Mouse (Mus musculus) Patski (cell line): Measurements from ENCODE around the gene Pnpla2. TPM values are rescaled to one million over a fixed set of nuclear protein-coding genes. Genes with fewer than 3 reads are reported as not detected.
A peak's percentile ranks its signal among the peaks of the same experiment; 100 is the strongest.

Experiments
- ATAC-seq: fragments of 100-300 bp; one replicate; pipeline ENCODE4 v1.8.0; 2021
- CTCF ChIA-PET: fragments of 350-600 bp; sonication (Branson Sonifier 250); formaldehyde crosslinking; loops from one replicate; lab custom pipeline; 2022; ENCODE audit warnings: inconsistent platforms; lab: Charles Lee
- POLR2A ChIA-PET: fragments of 350-600 bp; sonication (Branson Sonifier 250); formaldehyde crosslinking; loops from one replicate; lab custom pipeline; 2022; ENCODE audit warnings: antibody characterized with exemption, inconsistent platforms; lab: Charles Lee
- DNase-seq: peaks from one replicate; pipeline ENCODE4 v3.0.0-alpha.2; 2011; ENCODE audit warnings: low read depth, low spot score
- H3K27me3 ChIP-seq: fragments of 371-371 bp; one replicate; pipeline ENCODE4 v1.5.1; 2021
- CTCF ChIP-seq: fragments of 100-300 bp; IDR thresholded peaks from one replicate; pipeline ENCODE4 v1.5.1; 2021
- in situ Hi-C: fragments of 300-500 bp; cut with MboI; formaldehyde crosslinking; loops from 3 replicates; pipeline ENCODE4 v1.11.1; 2018; ENCODE audit warnings: low pct_unique_long_range_greater_than_20kb, mixed read lengths
- polyA plus RNA-seq: library from polyadenylated mRNA; unstranded; gene quantifications from one replicate; pipeline ENCODE4 v1.2.3, GENCODE M21; 2021

Pnpla2 gene
- polyA plus RNA-seq, 1 experiment from 2014 or later: 90.7 TPM

- peak; percentile 1 for ATAC-seq
- TF ChIP-seq CTCF: no peak
Measured at GRCm38 (mm10) chr7:141476981-141477370, 22.0 kb downstream of the Pnpla2 start.

GRCm38 (mm10) chr7:141477578-141478269 is 22.7 kb downstream of the Pnpla2 start:
- H3K27me3 ChIP-seq: no peaks in the 10 kb centered on the region
- in situ Hi-C loops: loop anchor here (5.0 kb wide), 1 partner anchor 100 kb away; no protein-coding TSS in a partner anchor
- TF ChIP-seq CTCF: no peak
- ATAC-seq (peak; percentile 21), DNase-seq (no peak)
- POLR2A ChIA-PET: interaction anchor here (0.9 to 7.0 kb wide), 3 partner anchors 9 to 35 kb away, joined by 3 to 64 read pairs (median 4); partner anchors contain the start of gene Cd151
- CTCF ChIA-PET: interaction anchor here (0.6 to 3.1 kb wide), 8 partner anchors 10 to 193 kb away, joined by 3 to 16 read pairs (median 3); partner anchors contain the start of gene Cd151

More at GRCm38 (mm10) chr7:141476981-141477370, 22.0 kb downstream of the Pnpla2 start:
- in situ Hi-C loops: loop anchor here (5.0 kb wide), 1 partner anchor 100 kb away; no protein-coding TSS in a partner anchor
- DNase-seq: no peak
- POLR2A ChIA-PET: interaction anchor here (0.8 to 7.0 kb wide), 6 partner anchors 8 to 48 kb away, joined by 3 to 64 read pairs (median 3); partner anchors contain the start of gene Cd151
- CTCF ChIA-PET: interaction anchor here (0.6 to 3.1 kb wide), 8 partner anchors 9 to 194 kb away, joined by 3 to 16 read pairs (median 3); partner anchors contain the start of gene Cd151
- no peaks in the 10 kb centered on the region for H3K27me3 ChIP-seq

GRCm38 (mm10) chr7:141478270-141478748 is 23.3 kb downstream of the Pnpla2 start:
- no peak for ATAC-seq
- H3K27me3 ChIP-seq: no peaks in the 10 kb centered on the region
- POLR2A ChIA-PET: interaction anchor here (7.0 kb wide), 1 partner anchor 10 kb away, joined by 64 read pairs; the partner anchor contains the start of gene Cd151
- DNase-seq: no peak
- in situ Hi-C loops: loop anchor here (5.0 kb wide), 1 partner anchor 99 kb away; no protein-coding TSS in a partner anchor
- CTCF ChIA-PET: interaction anchor here (1.1 to 3.1 kb wide), 4 partner anchors 10 to 46 kb away, joined by 3 to 16 read pairs (median 10); partner anchors contain the start of gene Cd151
- no peak for TF ChIP-seq CTCF

- H3K27me3 ChIP-seq: no peaks in the 10 kb centered on the region
- peak; percentile 45 for ATAC-seq
- in situ Hi-C loops: loop anchor here (5.0 kb wide), 1 partner anchor 41 kb away; no protein-coding TSS in a partner anchor
- ChIA-PET POLR2A (interaction anchor here (0.9 to 7.0 kb wide), 4 partner anchors 12 to 44 kb away, joined by 3 to 64 read pairs (median 4); partner anchors contain the start of gene Cd151), CTCF (interaction anchor here (0.9 to 2.6 kb wide), 12 partner anchors 10 to 188 kb away, joined by 3 to 15 read pairs (median 3); no protein-coding TSS in a partner anchor)
- no peak for DNase-seq
- no peak for TF ChIP-seq CTCF
Measured at GRCm38 (mm10) chr7:141480842-141481497, 26.0 kb downstream of the Pnpla2 start.

GRCm38 (mm10) chr7:141481498-141482401 is 26.8 kb downstream of the Pnpla2 start:
- DNase-seq (no peak), ATAC-seq (no peak)
- no peak for TF ChIP-seq CTCF
- CTCF ChIA-PET: interaction anchor here (0.9 to 2.6 kb wide), 11 partner anchors 12 to 188 kb away, joined by 3 to 15 read pairs (median 3); no protein-coding TSS in a partner anchor
- H3K27me3 ChIP-seq: no peaks in the 10 kb centered on the region
- POLR2A ChIA-PET: interaction anchor here (1.4 to 7.0 kb wide), 2 partner anchors 12 to 13 kb away, joined by 3 to 64 read pairs; partner anchors contain the start of gene Cd151
- in situ Hi-C loops: loop anchor here (5.0 kb wide), 1 partner anchor 41 kb away; no protein-coding TSS in a partner anchor

GRCm38 (mm10) chr7:141482531-141483024 is 27.6 kb downstream of the Pnpla2 start:
- POLR2A ChIA-PET: interaction anchor here (1.1 to 7.0 kb wide), 2 partner anchors 14 to 43 kb away, joined by 3 to 64 read pairs; partner anchors contain the start of gene Cd151

GRCm38 (mm10) chr7:141483114-141483653 is 28.2 kb downstream of the Pnpla2 start:
- CTCF ChIA-PET: interaction anchor here (1.1 to 1.9 kb wide), 2 partner anchors 41 to 88 kb away, joined by 3 to 6 read pairs; no protein-coding TSS in a partner anchor
- DNase-seq: no peak
- in situ Hi-C loops: loop anchor here (5.0 kb wide), 1 partner anchor 39 kb away; no protein-coding TSS in a partner anchor
- H3K27me3 ChIP-seq: no peaks in the 10 kb centered on the region
- POLR2A ChIA-PET: interaction anchor here (1.1 kb wide), 1 partner anchor 42 kb away, joined by 3 read pairs; no protein-coding TSS in a partner anchor
- TF ChIP-seq CTCF: no peak
- no peak for ATAC-seq

More at GRCm38 (mm10) chr7:141482531-141483024, 27.6 kb downstream of the Pnpla2 start:
- H3K27me3 ChIP-seq: no peaks in the 10 kb centered on the region
- in situ Hi-C loops: loop anchor here (5.0 kb wide), 1 partner anchor 40 kb away; no protein-coding TSS in a partner anchor
- no peak for TF ChIP-seq CTCF
- ATAC-seq (no peak), DNase-seq (no peak)
- CTCF ChIA-PET: interaction anchor here (1.1 to 1.9 kb wide), 2 partner anchors 42 to 88 kb away, joined by 3 to 6 read pairs; no protein-coding TSS in a partner anchor
